Mouse (Mus musculus) liver, embryonic 14.5 days (tissue): ENCODE data around the gene C530008M17Rik.

Experiments used
- CTCF ChIP-seq: IDR thresholded peaks from 2 replicates; pipeline ENCODE4 v1.5.1; 2016; ENCODE audit warnings: antibody characterized with exemption, low read depth, control low read depth
- EP300 ChIP-seq: IDR thresholded peaks from 2 replicates; pipeline ENCODE4 v1.6.1; 2016; ENCODE audit warnings: antibody characterized with exemption, low read depth

GRCm38 (mm10) chr5:76656212-76656611 lies at the start of gene C530008M17Rik:
- no peak for TF ChIP-seq CTCF
- TF ChIP-seq EP300 = no peak
